Mouse (Mus musculus) thymus, adult 2 months (tissue): ENCODE measurements around the gene Mdk.

ENCODE experiments used
- CTCF ChIP-seq: fragments of 200-500 bp; IDR thresholded peaks from 2 replicates; pipeline ENCODE4 v1.5.1; 2012; ENCODE audit warnings: mild to moderate bottlenecking, control low read depth, low read length, moderate library complexity, borderline replicate concordance; ENCODE audit not compliant: control insufficient read depth, poor library complexity, insufficient read depth; ENCODE audit errors: extremely low read depth
- POLR2A ChIP-seq: fragments of 200-500 bp; IDR thresholded peaks from 2 replicates; pipeline ENCODE4 v1.6.1; 2012; ENCODE audit warnings: mild to moderate bottlenecking, low read length, control low read depth, moderate library complexity; ENCODE audit not compliant: control insufficient read depth, poor library complexity, insufficient read depth; ENCODE audit errors: extremely low read depth

GRCm38 (mm10) chr2:91965417-91965816 is 33.3 kb upstream of the Mdk start:
- no peak for TF ChIP-seq CTCF
- TF ChIP-seq POLR2A: 0 out of 2 replicates have a peak, but pooled peaks have one; percentile 17
